Mouse (Mus musculus): ENCODE measurements around the gene Acrbp.
A peak's percentile ranks its signal among the peaks of the same experiment; 100 is the strongest.

The Acrbp gene

GRCm38 (mm10) chr6:125099421-125099971 lies 50.0 kb downstream of the Acrbp start:
- peak; percentile 56 to 60 for DNase-seq

- DNase-seq = no peak
Observed at GRCm38 (mm10) chr6:125101444-125101843, 52.0 kb downstream of the Acrbp start.

GRCm38 (mm10) chr6:125104223-125104622 lies 54.7 kb downstream of the Acrbp start:
- no peak for DNase-seq

GRCm38 (mm10) chr6:125107705-125108104 lies 58.2 kb downstream of the Acrbp start:
- no peak for DNase-seq

GRCm38 (mm10) chr6:125109371-125109770 lies 59.9 kb downstream of the Acrbp start:
- DNase-seq = no peak

- DNase-seq = no peak
Observed at GRCm38 (mm10) chr6:125110927-125111326, 61.4 kb downstream of the Acrbp start.

GRCm38 (mm10) chr6:125112553-125112952 lies 63.1 kb downstream of the Acrbp start:
- DNase-seq = no peak

Data from spleen, adult 18-20 months (tissue).